Mouse (Mus musculus) cortical plate, adult 2 months (tissue): ENCODE data around the gene Mblac1. TPM values are rescaled to one million over a fixed set of nuclear protein-coding genes. Genes with fewer than 3 reads are reported as not detected.

ENCODE experiments used
- H3K27ac ChIP-seq: fragments of 200-500 bp; 2 replicates; pipeline ENCODE4 v1.5.1; 2012; ENCODE audit warnings: low read length, control low read depth, inconsistent platforms; ENCODE audit not compliant: insufficient read depth
- H3K4me1 ChIP-seq: fragments of 200-500 bp; 2 replicates; pipeline ENCODE4 v1.6.1; 2011; ENCODE audit warnings: low read length; ENCODE audit not compliant: control insufficient read depth, insufficient read depth
- H3K4me3 ChIP-seq: fragments of 200-500 bp; 2 replicates; pipeline ENCODE4 v1.5.1; 2011; ENCODE audit warnings: mild to moderate bottlenecking, low read length, control low read depth; ENCODE audit not compliant: insufficient read depth
- CTCF ChIP-seq: fragments of 200-500 bp; IDR thresholded peaks from 2 replicates; pipeline ENCODE4 v1.5.1; 2011; ENCODE audit warnings: mild to moderate bottlenecking, control low read depth, low read length; ENCODE audit not compliant: insufficient read depth; ENCODE audit errors: extremely low read depth
- POLR2A ChIP-seq: fragments of 200-500 bp; IDR thresholded peaks from 2 replicates; pipeline ENCODE4 v1.6.1; 2011; ENCODE audit warnings: mild to moderate bottlenecking, low read length, control low read depth; ENCODE audit not compliant: insufficient read depth; ENCODE audit errors: extremely low read depth
- polyA plus RNA-seq: library from polyadenylated mRNA; depleted of rRNA; stranded (reverse); fragments of >200 nt; gene quantifications from 2 replicates; pipeline ENCODE4 v1.2.3, GENCODE M21; 2012; rRNA removed

Gene Mblac1
- polyA plus RNA-seq = 5.7 and 7.3 TPM in 2 replicates

DNA sequence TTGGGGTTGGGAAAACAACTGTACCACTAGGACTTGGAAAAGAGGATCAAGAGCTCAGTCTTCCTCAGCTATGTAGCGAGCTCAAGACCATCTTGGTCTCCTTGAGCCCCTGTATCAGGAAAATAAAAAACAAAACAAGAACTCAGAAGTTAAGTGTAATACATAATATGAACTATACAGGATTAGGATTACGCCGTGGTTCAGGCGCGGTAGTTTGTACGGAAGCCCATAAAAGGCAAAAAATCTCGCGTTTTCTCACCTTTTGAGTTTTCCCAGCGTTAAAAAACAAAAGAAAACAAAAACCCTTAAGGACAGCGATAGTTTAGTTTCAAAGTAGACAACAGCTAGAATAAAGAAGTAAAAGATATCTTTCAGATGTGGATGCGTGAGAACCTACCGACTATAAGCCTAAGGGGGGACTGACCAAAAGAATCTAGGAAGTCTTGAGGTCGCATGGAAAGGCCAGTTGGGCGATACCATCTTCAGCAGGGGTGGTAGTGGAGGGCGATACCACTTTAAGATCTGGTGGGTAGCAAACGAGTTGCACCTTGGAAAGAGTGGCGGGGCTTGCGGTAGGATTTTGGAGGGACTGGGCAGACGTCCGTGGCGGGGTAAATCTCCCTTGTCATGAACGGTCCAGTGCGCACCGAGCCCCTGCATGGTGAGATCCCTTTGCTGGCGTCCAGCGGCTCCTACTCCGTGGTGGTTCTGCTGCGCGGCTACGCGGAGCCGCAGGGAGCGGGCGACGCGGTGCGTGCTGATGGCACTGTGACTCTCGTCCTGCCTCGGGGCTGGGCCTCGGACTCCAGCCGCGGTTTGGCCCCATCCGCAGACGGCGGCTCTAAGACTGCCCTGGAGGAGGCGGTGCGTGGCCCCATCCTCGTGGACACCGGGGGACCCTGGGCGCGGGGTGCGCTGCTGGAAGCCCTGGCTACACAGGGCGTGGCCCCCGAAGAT is at the start of gene Mblac1:
Gene Mblac1, plus strand, starts transcription at position 544 of the 957 bp plus-strand sequence.
- Histone ChIP-seq H3K27ac (peak within 1 kb of the TSS; percentile 68), H3K4me1 (no peaks in the 10 kb centered on the region; the same call in 1 of the 2 replicates), H3K4me3 (peak within 1 kb of the TSS; percentile 75)
- TF ChIP-seq POLR2A (peak; percentile 81), CTCF (no peak)

GRCm38 (mm10) chr5:138154390-138154789 is 39.7 kb upstream of the Mblac1 start:
- TF ChIP-seq CTCF (no peak), POLR2A (no peak)
- Histone ChIP-seq H3K27ac (no peak overlapping the region), H3K4me1 (no peaks in the 10 kb centered on the region), H3K4me3 (peak overlapping the region; percentile 58; the same call in 1 of the 2 replicates)

DNA sequence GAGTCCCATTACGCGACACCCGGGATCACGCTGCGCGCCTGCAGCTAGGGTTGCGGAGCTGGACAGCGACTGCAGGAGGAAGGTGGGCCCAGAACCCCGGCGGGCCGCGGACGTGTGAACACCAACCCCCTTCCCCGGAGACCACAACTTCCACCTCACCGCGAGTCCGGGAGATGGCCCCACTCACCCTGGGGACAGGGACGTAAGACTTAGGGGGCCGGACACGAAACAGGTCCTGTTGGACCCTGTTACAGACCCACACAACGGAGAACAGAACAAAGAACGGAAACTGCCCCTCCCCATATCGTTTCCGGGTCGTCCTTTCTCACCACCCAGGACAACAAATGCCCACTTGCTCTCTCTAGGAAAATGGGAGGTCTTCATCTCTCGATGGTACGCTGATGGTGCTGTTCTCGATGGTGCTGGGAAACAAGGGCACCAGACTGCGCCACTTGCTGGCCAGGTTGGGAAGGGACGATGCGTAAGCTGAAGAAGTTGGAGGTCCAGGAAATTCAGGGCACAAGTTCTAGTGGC is 38.6 kb upstream of the Mblac1 start, which contains the start of gene Zfp113:
Gene Zfp113, minus strand, starts transcription at position 302 of the 534 bp plus-strand sequence.
- peak within 1 kb of the TSS; percentile 22 for H3K27ac ChIP-seq
- no peaks in the 10 kb centered on the region for H3K4me1 ChIP-seq
- peak; percentile 88 for TF ChIP-seq CTCF
- peak; percentile 64; the same call in 1 of the 2 replicates for TF ChIP-seq POLR2A
- peak within 1 kb of the TSS; percentile 58 for H3K4me3 ChIP-seq

DNA sequence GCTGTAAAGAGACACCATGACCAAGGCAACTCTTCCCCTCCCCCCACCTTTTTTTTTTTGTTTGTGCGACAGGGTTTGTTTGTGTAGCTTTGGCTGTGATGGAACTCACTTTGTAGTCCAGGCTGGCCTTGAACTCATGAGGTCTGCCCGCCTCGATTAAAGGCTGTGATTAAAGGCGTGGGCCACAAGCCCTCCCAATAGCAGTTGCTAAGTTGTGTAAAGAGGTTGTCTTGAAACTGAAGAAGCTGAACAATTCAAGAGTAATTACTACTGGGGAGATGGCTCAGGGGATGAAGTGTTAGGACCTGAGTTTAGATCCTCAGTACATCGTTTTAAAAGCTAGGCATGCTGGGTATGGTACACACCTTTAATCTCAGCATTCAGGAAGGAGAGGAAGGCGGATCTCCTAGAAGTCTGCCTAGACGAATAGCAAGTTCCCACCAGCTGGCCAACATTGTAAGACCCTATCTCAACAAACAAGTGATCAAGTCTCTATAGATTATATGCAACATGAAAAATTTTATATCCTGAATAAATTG is 33.8 kb upstream of the Mblac1 start:
- Histone ChIP-seq H3K4me3 (peak overlapping the region; percentile 87), H3K4me1 (no peaks in the 10 kb centered on the region)
- no peak for TF ChIP-seq CTCF
- TF ChIP-seq POLR2A = no peak

DNA sequence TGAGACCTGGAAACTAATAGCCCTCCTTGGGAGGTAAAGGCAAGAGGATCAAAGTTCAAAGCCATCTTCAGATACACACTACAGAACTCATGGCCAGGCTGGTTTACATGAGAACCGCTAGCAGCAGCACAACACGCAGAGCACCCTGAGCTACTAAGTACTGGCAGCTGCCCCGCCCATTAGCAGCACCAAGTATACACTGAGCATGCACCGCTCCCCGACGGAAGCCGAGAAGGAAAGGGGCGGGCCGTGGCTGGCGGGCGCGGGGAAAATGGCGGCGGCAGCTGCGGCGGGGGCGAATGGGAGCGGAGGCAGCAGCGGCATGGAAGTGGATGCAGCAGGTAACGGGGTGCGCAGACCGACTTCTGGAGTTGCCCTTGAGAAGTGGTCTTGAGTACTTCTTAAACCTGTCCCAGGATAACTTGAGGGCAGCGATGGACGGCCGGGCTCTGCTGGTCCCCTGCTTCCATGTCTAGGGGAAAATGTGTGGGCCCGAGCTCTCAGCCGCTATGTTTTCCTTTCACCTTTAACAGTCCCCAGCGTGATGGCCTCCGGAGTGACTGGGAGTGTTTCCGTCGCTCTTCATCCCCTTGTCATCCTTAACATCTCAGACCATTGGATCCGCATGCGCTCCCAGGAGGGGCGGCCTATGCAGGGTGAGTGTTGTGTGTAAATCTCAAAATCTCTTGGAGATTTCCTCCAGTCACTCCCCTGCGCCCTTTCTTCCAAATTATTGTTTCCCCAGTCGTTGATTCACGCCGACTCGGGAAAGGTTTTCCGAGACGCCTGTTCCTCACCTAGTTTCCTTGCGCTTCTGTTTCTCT is 33.1 kb upstream of the Mblac1 start, which contains the start of gene Cops6:
Gene Cops6, plus strand, starts transcription at position 230 of the 824 bp plus-strand sequence.
- peak; percentile 86 for TF ChIP-seq POLR2A
- TF ChIP-seq CTCF = no peak
- no peaks in the 10 kb centered on the region for H3K4me1 ChIP-seq
- 0 out of 2 replicates have a peak within 1 kb of the TSS, but pooled peaks have one; percentile 25 for H3K27ac ChIP-seq
- H3K4me3 ChIP-seq = peak within 1 kb of the TSS; percentile 87

More for the DNA sequence above, 33.8 kb upstream of the Mblac1 start:
- H3K27ac ChIP-seq = no peak overlapping the region

GRCm38 (mm10) chr5:138163046-138163445 is 31.1 kb upstream of the Mblac1 start:
- H3K4me1 ChIP-seq = no peaks in the 10 kb centered on the region
- TF ChIP-seq CTCF = no peak
- TF ChIP-seq POLR2A = no peak
- no peak overlapping the region for H3K4me3 ChIP-seq
- no peak overlapping the region for H3K27ac ChIP-seq

DNA sequence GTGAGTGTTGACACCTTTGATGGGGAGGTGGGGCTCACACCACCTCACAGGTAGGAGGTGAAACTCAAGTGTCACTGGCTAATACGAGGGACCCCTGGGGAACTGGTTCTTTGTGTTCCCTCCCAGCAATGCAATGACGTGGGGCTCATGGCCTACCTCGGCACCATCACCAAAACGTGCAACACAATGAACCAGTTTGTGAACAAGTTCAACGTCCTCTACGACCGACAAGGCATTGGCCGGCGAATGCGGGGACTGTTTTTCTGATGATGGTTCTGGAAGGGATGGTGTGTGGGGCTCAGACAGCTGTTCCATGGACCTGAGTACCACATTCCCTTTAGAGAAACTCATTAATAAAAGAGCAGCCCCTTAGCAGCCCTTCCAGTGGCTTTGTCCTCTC is 30.5 kb upstream of the Mblac1 start:
- Histone ChIP-seq H3K4me3 (no peak overlapping the region), H3K27ac (no peak overlapping the region), H3K4me1 (no peaks in the 10 kb centered on the region)
- no peak for TF ChIP-seq CTCF

DNA sequence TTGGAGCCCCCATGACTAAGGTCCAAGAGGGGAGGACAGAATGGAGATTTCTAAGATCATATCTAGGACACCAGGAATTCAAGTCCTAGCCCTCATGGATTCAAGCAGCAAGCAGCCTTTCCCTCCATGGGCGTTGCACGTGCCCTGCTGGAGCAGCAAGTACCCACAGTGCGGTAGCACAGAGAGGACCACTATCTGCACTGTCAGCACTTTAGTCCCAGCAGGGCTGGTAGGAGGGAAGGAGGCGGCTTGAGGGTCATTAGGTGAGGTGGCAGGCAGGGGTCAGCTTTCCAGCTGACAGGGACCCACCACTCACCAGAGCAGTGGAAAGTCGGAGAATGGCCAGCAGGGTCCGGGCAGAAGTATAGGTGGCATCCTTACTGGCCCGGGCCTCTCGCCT is 28.5 kb upstream of the Mblac1 start:
- TF ChIP-seq CTCF (no peak), POLR2A (no peak)
- Histone ChIP-seq H3K4me1 (no peaks in the 10 kb centered on the region), H3K27ac (no peak overlapping the region), H3K4me3 (no peak overlapping the region)

- H3K4me1 ChIP-seq = no peaks in the 10 kb centered on the region
- H3K4me3 ChIP-seq = peak overlapping the region; percentile 68
- H3K27ac ChIP-seq = peak overlapping the region; percentile 87
- TF ChIP-seq POLR2A (peak; percentile 2; the same call in 1 of the 2 replicates), CTCF (no peak)
Measured at GRCm38 (mm10) chr5:138170936-138171561, 23.1 kb upstream of the Mblac1 start.
